Mouse (Mus musculus) spleen, adult 2 months (tissue): ENCODE measurements around the gene Rgs3.

ENCODE experiments used
- CTCF ChIP-seq: fragments of 200-500 bp; IDR thresholded peaks from 2 replicates; pipeline ENCODE4 v1.5.1; 2011; ENCODE audit warnings: mild to moderate bottlenecking, inconsistent platforms; ENCODE audit not compliant: insufficient read depth, insufficient read length, insufficient replicate concordance; ENCODE audit errors: extremely low read depth
- POLR2A ChIP-seq: fragments of 200-500 bp; IDR thresholded peaks from 2 replicates; pipeline ENCODE4 v1.6.1; 2011; ENCODE audit warnings: low read depth, low read length, inconsistent platforms

DNA sequence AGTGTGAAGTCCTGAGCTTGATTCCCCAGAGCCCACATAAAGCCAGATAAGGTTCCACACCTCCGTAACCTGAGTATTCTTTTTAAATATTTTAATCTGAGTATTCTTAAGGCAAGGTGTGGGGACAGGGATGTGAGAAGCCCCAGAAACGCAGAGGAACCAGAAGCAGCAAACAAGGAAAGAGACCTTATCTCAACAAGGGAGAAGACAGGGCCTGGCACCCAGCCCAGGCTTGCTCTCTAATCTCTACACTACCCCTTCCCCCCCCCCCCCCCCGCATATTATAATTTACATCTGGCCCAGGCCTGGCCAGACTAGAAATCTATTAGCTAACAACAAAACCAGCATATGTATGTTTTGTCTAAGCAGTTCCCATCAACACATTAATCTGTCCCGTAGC lies 131.3 kb downstream of the Rgs3 start:
- TF ChIP-seq CTCF = no peak
- no peak for TF ChIP-seq POLR2A
